Mouse (Mus musculus): ENCODE measurements around the gene Ppcdc. TPM values are rescaled to one million over a fixed set of nuclear protein-coding genes. Genes with fewer than 3 reads are reported as not detected.

Gene Ppcdc
- polyA plus RNA-seq, 1 experiment from 2014 or later, result 11.5 TPM

DNA sequence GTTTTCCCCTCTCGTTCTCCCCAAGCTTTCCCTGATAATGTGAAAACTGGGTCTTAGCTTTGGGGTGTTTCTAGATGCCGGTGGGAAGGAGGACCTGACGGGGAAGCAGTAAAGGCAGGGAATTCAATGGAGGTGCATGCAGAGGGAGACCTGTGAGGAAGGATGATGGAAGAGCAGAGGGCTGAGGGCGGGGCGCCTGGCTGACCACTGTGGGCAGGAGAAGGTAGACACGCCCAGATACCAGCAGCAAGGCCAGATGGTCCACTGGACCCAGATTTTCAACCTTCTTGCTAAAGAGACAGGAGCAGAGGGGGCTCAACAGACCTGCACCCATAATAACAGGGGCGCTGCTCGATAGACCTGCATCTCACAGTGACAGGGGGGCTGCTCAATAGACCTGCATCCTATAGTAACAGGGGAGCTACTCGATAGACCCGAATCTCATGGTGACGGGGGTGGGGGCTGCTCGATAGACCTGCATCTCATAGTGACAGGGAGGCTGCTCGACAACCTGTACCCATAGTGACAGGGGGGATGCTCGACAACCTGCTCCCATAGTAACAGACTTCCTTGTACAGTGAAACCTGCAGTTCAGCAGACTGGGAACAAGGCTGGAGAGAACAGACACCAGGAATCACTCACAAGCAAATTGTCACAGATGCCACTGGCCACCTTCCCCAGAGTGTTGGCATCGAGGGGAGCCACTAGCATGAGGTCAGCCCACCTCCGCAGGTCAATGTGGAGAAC lies 20.2 kb downstream of the Ppcdc start:
- no peak for TF ChIP-seq EP300 (IDR thresholded peaks at IDR 0.05; ENCODE audit: low read depth)
- TF ChIP-seq CTCF (IDR thresholded peaks at IDR 0.05; ENCODE audit: low read depth), result no peak
- peak overlapping the region; percentile 92; the same call in 1 of the 2 replicates for H3K27ac ChIP-seq (ENCODE audit: low read depth)
- ATAC-seq (no peak), DNase-seq (no peak)
- H3K9ac ChIP-seq (replicated peaks), result no peak overlapping the region; the same call in 1 of the 2 replicates
- no peaks in the 10 kb centered on the region for H3K9me3 ChIP-seq (ENCODE audit: low read length)
- no peaks in the 10 kb centered on the region for H3K27me3 ChIP-seq (ENCODE audit: insufficient read depth, low read length)
- no peak overlapping the region for H3K4me3 ChIP-seq (ENCODE audit: low read depth, low read length)
- WGBS (ENCODE audit: insufficient replicate concordance), result 84% methylated on average over 16 of the region's 16 CpGs
- H3K36me3 ChIP-seq (replicated peaks; ENCODE audit: insufficient read depth, low read length), result peaks cover 3% of the 10 kb centered on the region; the same call in 1 of the 2 replicates
- H3K4me1 ChIP-seq (ENCODE audit: insufficient read depth), result peaks cover 18% of the 10 kb centered on the region
- H3K4me2 ChIP-seq (ENCODE audit: low read depth, low read length), result no peak overlapping the region

GRCm38 (mm10) chr9:57417341-57417740 lies 22.6 kb downstream of the Ppcdc start:
- Histone ChIP-seq H3K4me2 (ENCODE audit: low read depth, low read length) (no peak overlapping the region), H3K4me1 (ENCODE audit: insufficient read depth) (peaks cover 18% of the 10 kb centered on the region), H3K27ac (ENCODE audit: low read depth) (no peak overlapping the region), H3K4me3 (ENCODE audit: low read depth, low read length) (no peak overlapping the region), H3K36me3 (replicated peaks; ENCODE audit: insufficient read depth, low read length) (peaks cover 9% of the 10 kb centered on the region), H3K9ac (replicated peaks) (no peak overlapping the region), H3K27me3 (ENCODE audit: insufficient read depth, low read length) (no peaks in the 10 kb centered on the region), H3K9me3 (ENCODE audit: low read length) (no peaks in the 10 kb centered on the region)
- ATAC-seq, result no peak
- no peak for DNase-seq
- TF ChIP-seq CTCF (IDR thresholded peaks at IDR 0.05; ENCODE audit: low read depth) (no peak), EP300 (IDR thresholded peaks at IDR 0.05; ENCODE audit: low read depth) (no peak)
- 63% methylated on average over 8 of the region's 8 CpGs for WGBS (ENCODE audit: insufficient replicate concordance)

GRCm38 (mm10) chr9:57407120-57407905 lies 32.6 kb downstream of the Ppcdc start:
- ATAC-seq, result no peak
- Histone ChIP-seq H3K4me2 (ENCODE audit: low read depth, low read length) (no peak overlapping the region), H3K27me3 (ENCODE audit: insufficient read depth, low read length) (no peaks in the 10 kb centered on the region), H3K4me1 (ENCODE audit: insufficient read depth) (no peaks in the 10 kb centered on the region), H3K9me3 (ENCODE audit: low read length) (no peaks in the 10 kb centered on the region), H3K27ac (ENCODE audit: low read depth) (no peak overlapping the region), H3K9ac (replicated peaks) (no peak overlapping the region), H3K4me3 (ENCODE audit: low read depth, low read length) (no peak overlapping the region), H3K36me3 (replicated peaks; ENCODE audit: insufficient read depth, low read length) (no peaks in the 10 kb centered on the region)
- WGBS (ENCODE audit: insufficient replicate concordance), result 78% methylated on average over 9 of the region's 9 CpGs
- no peak for TF ChIP-seq EP300 (IDR thresholded peaks at IDR 0.05; ENCODE audit: low read depth)
- TF ChIP-seq CTCF (IDR thresholded peaks at IDR 0.05; ENCODE audit: low read depth), result no peak
- DNase-seq, result no peak

- WGBS (ENCODE audit: insufficient replicate concordance), result 78% methylated on average over 5 of the region's 5 CpGs
Observed at GRCm38 (mm10) chr9:57406395-57406794, 33.5 kb downstream of the Ppcdc start.

GRCm38 (mm10) chr9:57404036-57404435 lies 35.9 kb downstream of the Ppcdc start:
- TF ChIP-seq CTCF (IDR thresholded peaks at IDR 0.05; ENCODE audit: low read depth), result no peak
- TF ChIP-seq EP300 (IDR thresholded peaks at IDR 0.05; ENCODE audit: low read depth), result no peak
- H3K27ac ChIP-seq (ENCODE audit: low read depth), result no peak overlapping the region
- DNase-seq (no peak), ATAC-seq (no peak)
- H3K4me3 ChIP-seq (ENCODE audit: low read depth, low read length), result no peak overlapping the region
- WGBS (ENCODE audit: insufficient replicate concordance), result 45% methylated on average over 5 of the region's 5 CpGs
- H3K9ac ChIP-seq (replicated peaks), result no peak overlapping the region
- no peaks in the 10 kb centered on the region for H3K27me3 ChIP-seq (ENCODE audit: insufficient read depth, low read length)
- H3K4me2 ChIP-seq (ENCODE audit: low read depth, low read length), result no peak overlapping the region
- H3K4me1 ChIP-seq (ENCODE audit: insufficient read depth), result no peaks in the 10 kb centered on the region
- no peaks in the 10 kb centered on the region for H3K36me3 ChIP-seq (replicated peaks; ENCODE audit: insufficient read depth, low read length)
- peaks cover 8% of the 10 kb centered on the region; the same call in 1 of the 2 replicates for H3K9me3 ChIP-seq (ENCODE audit: low read length)

More at GRCm38 (mm10) chr9:57406395-57406794, 33.5 kb downstream of the Ppcdc start:
- Histone ChIP-seq H3K27ac (ENCODE audit: low read depth) (no peak overlapping the region), H3K4me1 (ENCODE audit: insufficient read depth) (no peaks in the 10 kb centered on the region), H3K36me3 (replicated peaks; ENCODE audit: insufficient read depth, low read length) (no peaks in the 10 kb centered on the region), H3K9ac (replicated peaks) (no peak overlapping the region), H3K4me3 (ENCODE audit: low read depth, low read length) (no peak overlapping the region), H3K4me2 (ENCODE audit: low read depth, low read length) (no peak overlapping the region), H3K9me3 (ENCODE audit: low read length) (no peaks in the 10 kb centered on the region), H3K27me3 (ENCODE audit: insufficient read depth, low read length) (no peaks in the 10 kb centered on the region)
- ATAC-seq (no peak), DNase-seq (no peak)
- TF ChIP-seq CTCF (IDR thresholded peaks at IDR 0.05; ENCODE audit: low read depth) (no peak), EP300 (IDR thresholded peaks at IDR 0.05; ENCODE audit: low read depth) (no peak)
